Mouse (Mus musculus) heart, adult 2 months (tissue): ENCODE data around the gene Ehmt1. TPM values are rescaled to one million over a fixed set of nuclear protein-coding genes. Genes with fewer than 3 reads are reported as not detected.

ENCODE experiments used
- DNase-seq, 2 experiments: peaks; one replicate each; pipeline ENCODE4 v3.0.0; 2021
- H3K27ac ChIP-seq: fragments of 200-600 bp; 2 replicates; pipeline ENCODE4 v1.8.1; 2022
- H3K27me3 ChIP-seq: fragments of 200-500 bp; 2 replicates; pipeline ENCODE4 v1.6.1; 2012; ENCODE audit warnings: mild to moderate bottlenecking, low read length, inconsistent platforms, mixed read lengths; ENCODE audit not compliant: control insufficient read depth, insufficient read depth
- H3K36me3 ChIP-seq: fragments of 200-500 bp; 2 replicates; pipeline ENCODE4 v1.6.1; 2012; ENCODE audit warnings: low read length, inconsistent platforms; ENCODE audit not compliant: control insufficient read depth, insufficient read depth
- H3K4me1 ChIP-seq: fragments of 200-500 bp; 2 replicates; pipeline ENCODE4 v1.6.1; 2011; ENCODE audit warnings: low read length; ENCODE audit not compliant: control insufficient read depth, insufficient read depth
- H3K4me3 ChIP-seq: fragments of 200-600 bp; 2 replicates; pipeline ENCODE4 v1.8.1; 2022
- H3K79me2 ChIP-seq: fragments of 200-500 bp; replicated peaks from 2 replicates; pipeline ENCODE4 v1.6.1; 2012; ENCODE audit warnings: mild to moderate bottlenecking, inconsistent platforms, low read length, moderate library complexity, mixed read lengths; ENCODE audit not compliant: control insufficient read depth, insufficient read depth
- H3K9ac ChIP-seq: fragments of 200-500 bp; 2 replicates; pipeline ENCODE4 v1.6.1; 2012; ENCODE audit warnings: low read depth, mild to moderate bottlenecking, control low read depth, inconsistent platforms, low read length, mixed read lengths
- CTCF ChIP-seq: fragments of 200-600 bp; IDR thresholded peaks from 2 replicates; pipeline ENCODE4 v1.8.1; 2022; ENCODE audit warnings: antibody characterized with exemption, mild to moderate bottlenecking, moderate library complexity
- EP300 ChIP-seq: fragments of 200-500 bp; IDR thresholded peaks from 2 replicates; pipeline ENCODE4 v1.6.1; 2011; ENCODE audit warnings: low read depth, low read length, control low read depth; ENCODE audit not compliant: insufficient read depth
- POLR2A ChIP-seq: fragments of 200-500 bp; IDR thresholded peaks from 2 replicates; pipeline ENCODE4 v1.6.1; 2011; ENCODE audit warnings: mild to moderate bottlenecking, low read depth, low read length, control low read depth; ENCODE audit not compliant: insufficient read depth
- WGBS: fragments of 180-500 bp; shearing (Covaris S2); methylation state at CpG from one replicate; pipeline ENCODE4 v1.1.7; 2018; 5-methylcytosine and 5-hydroxymethylcytosine counted together
- intact Hi-C: fragments of 180-260 bp; cut with DNase I; formaldehyde crosslinking; loops from one replicate; pipeline ENCODE4 v1.15.1; 2025
- long read RNA-seq: library from polyadenylated mRNA; stranded (forward); transcript quantifications from one replicate; pipeline ENCODE4 v2.0.0, GENCODE M21; 2021
- polyA plus RNA-seq: library from polyadenylated mRNA; depleted of rRNA; stranded (reverse); fragments of >200 nt; gene quantifications from 2 replicates; pipeline ENCODE4 v1.2.3, GENCODE M21; 2012; rRNA removed
- total RNA-seq, 2 experiments: library from RNA; stranded (reverse); gene quantifications; 2 replicates each; pipeline ENCODE4 v1.2.3; 2021

The Ehmt1 gene
- total RNA-seq (10 to 100 TPM; 29.8 to 33.2 TPM), polyA plus RNA-seq (27.0 and 47.8 TPM in 2 replicates)
- long read RNA-seq, full-length matches to known transcripts, result 6 of 13 reads
- long read RNA-seq, partial matches to known transcripts, result 5 of 13 reads
- long read RNA-seq, other reads (novel, unspliced or antisense), result 2 of 13 reads

GRCm38 (mm10) chr2:24918930-24919838, at the start of gene Ehmt1:
TSS of gene Ehmt1 (minus strand) at chr2:24919614.
- H3K27me3 ChIP-seq, result no peaks in the 10 kb centered on the region
- DNase-seq, result peak; percentile 98
- peak within 1 kb of the TSS; percentile 91 for H3K27ac ChIP-seq
- TF ChIP-seq EP300 (0 out of 2 replicates have a peak, but pooled peaks have one; percentile 35), CTCF (peak; percentile 37), POLR2A (peak; percentile 96)
- H3K79me2 ChIP-seq, result peaks cover 1% of the 10 kb centered on the region; the same call in 1 of the 2 replicates
- peaks cover 5% of the 10 kb centered on the region for H3K4me1 ChIP-seq
- intact Hi-C loops, result no loop called here
- H3K4me3 ChIP-seq, result peak within 1 kb of the TSS; percentile 87
- peaks cover 7% of the 10 kb centered on the region; the same call in 1 of the 2 replicates for H3K36me3 ChIP-seq
- under 1% methylated on average over 112 of the region's 112 CpGs for WGBS
- H3K9ac ChIP-seq, result peak within 1 kb of the TSS; percentile 95

DNA sequence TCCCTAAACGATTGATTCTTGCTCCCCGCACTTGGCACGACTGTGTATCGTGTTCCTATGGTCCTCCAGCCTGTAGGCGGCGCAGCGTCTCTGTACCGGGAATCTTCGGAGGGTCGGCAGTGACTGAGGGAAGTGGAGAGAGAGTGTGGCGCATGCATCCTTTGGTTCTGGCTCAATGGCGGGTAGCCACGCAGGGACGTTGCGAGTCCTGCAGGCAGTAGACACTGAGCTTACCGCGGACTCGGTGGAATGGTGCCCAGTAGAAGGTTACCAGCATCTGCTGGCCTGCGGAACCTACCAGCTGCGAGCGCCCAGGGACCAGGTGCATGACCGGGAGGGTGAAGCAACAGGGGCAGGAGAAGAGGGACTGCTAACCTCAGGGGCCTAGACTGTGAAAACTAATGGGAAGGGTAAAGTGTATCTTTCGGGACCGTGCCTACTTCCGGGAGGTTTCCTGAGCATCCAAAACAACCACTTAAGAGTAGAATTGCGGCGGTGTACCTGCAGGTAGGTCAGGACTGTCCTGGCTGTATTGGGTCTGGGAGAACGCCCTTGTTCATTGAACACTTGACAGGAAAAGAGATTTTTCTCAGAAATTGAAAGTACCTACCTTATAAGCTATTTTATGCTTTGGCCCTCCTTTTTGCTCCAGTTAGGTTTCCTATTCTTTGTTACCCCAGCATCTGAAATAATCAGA, 43.0 kb upstream of the Ehmt1 start, which contains the start of gene Dph7:
Gene Dph7 (plus strand): TSS at position 97 of the 697 bp plus-strand sequence.
- no peaks in the 10 kb centered on the region for H3K36me3 ChIP-seq

GRCm38 (mm10) chr2:24960910-24961309, 41.5 kb upstream of the Ehmt1 start:
- peaks cover 3% of the 10 kb centered on the region; the same call in 1 of the 2 replicates for H3K4me1 ChIP-seq
- no peak overlapping the region for H3K27ac ChIP-seq
- TF ChIP-seq EP300, result no peak
- TF ChIP-seq POLR2A, result no peak
- peak; percentile 68 for TF ChIP-seq CTCF
- intact Hi-C loops, result no loop called here
- H3K4me3 ChIP-seq, result no peak overlapping the region
- 33% methylated on average over 3 of the region's 3 CpGs for WGBS
- no peaks in the 10 kb centered on the region for H3K27me3 ChIP-seq
- no peaks in the 10 kb centered on the region for H3K79me2 ChIP-seq
- no peaks in the 10 kb centered on the region for H3K36me3 ChIP-seq
- DNase-seq, result no peak
- no peak overlapping the region for H3K9ac ChIP-seq

More for the DNA sequence above, 43.0 kb upstream of the Ehmt1 start, which contains the start of gene Dph7:
- Histone ChIP-seq H3K4me3 (peak within 1 kb of the TSS; percentile 85), H3K9ac (peak within 1 kb of the TSS; percentile 67), H3K4me1 (peaks cover 3% of the 10 kb centered on the region; the same call in 1 of the 2 replicates), H3K79me2 (no peaks in the 10 kb centered on the region), H3K27ac (peak within 1 kb of the TSS; percentile 68), H3K27me3 (no peaks in the 10 kb centered on the region)
- TF ChIP-seq CTCF (peak; percentile 95), POLR2A (peak; percentile 86), EP300 (peak; percentile 81)
- intact Hi-C loops, result no loop called here
- peak; percentile 85 to 88 for DNase-seq
- WGBS, result under 1% methylated on average over 28 of the region's 28 CpGs

- WGBS, result 76% methylated on average over 4 of the region's 4 CpGs
- Histone ChIP-seq H3K4me3 (no peak overlapping the region), H3K27ac (no peak overlapping the region), H3K79me2 (no peaks in the 10 kb centered on the region), H3K36me3 (no peaks in the 10 kb centered on the region), H3K9ac (no peak overlapping the region), H3K4me1 (peaks cover 3% of the 10 kb centered on the region), H3K27me3 (no peaks in the 10 kb centered on the region)
- no peak for DNase-seq
- TF ChIP-seq CTCF, result no peak
- no peak for TF ChIP-seq EP300
- TF ChIP-seq POLR2A, result no peak
- intact Hi-C loops, result no loop called here
These were observed 33.2 kb upstream of the Ehmt1 start for GRCm38 (mm10) chr2:24952537-24953055.

DNA sequence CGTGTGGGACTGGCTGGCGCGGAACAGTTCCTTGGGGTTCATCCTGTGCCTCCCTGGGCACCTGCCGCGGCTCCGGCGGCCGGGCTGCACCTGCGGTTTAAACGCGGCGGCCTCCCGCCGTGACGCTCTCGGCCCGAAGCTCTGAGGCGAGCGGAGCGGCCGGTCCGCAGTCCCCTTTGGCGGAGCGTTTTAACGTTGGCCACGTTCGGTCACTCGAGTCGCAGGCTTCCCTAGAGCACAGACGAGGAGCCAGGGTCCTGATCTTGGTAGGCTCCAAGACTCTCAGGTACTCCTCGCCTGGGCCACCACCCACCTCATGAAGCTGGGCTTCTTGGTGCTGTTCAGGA, 30.7 kb upstream of the Ehmt1 start:
- H3K27ac ChIP-seq, result peak overlapping the region; percentile 55; the same call in 1 of the 2 replicates
- H3K4me1 ChIP-seq, result peaks cover 3% of the 10 kb centered on the region
- no peaks in the 10 kb centered on the region for H3K79me2 ChIP-seq
- H3K9ac ChIP-seq, result peak overlapping the region; percentile 88
- WGBS, result 1% methylated on average over 31 of the region's 31 CpGs
- TF ChIP-seq POLR2A (no peak), CTCF (no peak), EP300 (no peak)
- H3K36me3 ChIP-seq, result no peaks in the 10 kb centered on the region
- no peak for DNase-seq
- peak overlapping the region; percentile 90 for H3K4me3 ChIP-seq
- no peaks in the 10 kb centered on the region for H3K27me3 ChIP-seq
- intact Hi-C loops, result no loop called here
